Mouse (Mus musculus) kidney, embryonic 14.5 days (tissue): ENCODE results near the gene Sugp1. TPM values are rescaled to one million over a fixed set of nuclear protein-coding genes. Genes with fewer than 3 reads are reported as not detected.
A peak's percentile ranks its signal among the peaks of the same experiment; 100 is the strongest.

Experiments used
- ATAC-seq: fragments of 200-750 bp; cut with Nextera tagmentation; 2 replicates; pipeline ENCODE4 v1.8.0; 2017; ENCODE audit warnings: moderate number of reproducible peaks, mild to moderate bottlenecking, moderate TSS enrichment, moderate library complexity; ENCODE audit not compliant: low FRiP score, low TSS enrichment
- H3K27ac ChIP-seq: fragments of 300-500 bp; sonication (generic); 2 replicates; pipeline ENCODE4 v1.5.1; 2014; ENCODE audit warnings: low read depth, mild to moderate bottlenecking, low read length, moderate library complexity, mixed read lengths
- H3K27me3 ChIP-seq: fragments of 300-500 bp; sonication (generic); 2 replicates; pipeline ENCODE4 v1.6.1; 2014; ENCODE audit warnings: mild to moderate bottlenecking, low read length; ENCODE audit not compliant: control insufficient read depth, insufficient read depth
- H3K36me3 ChIP-seq: fragments of 300-500 bp; sonication (generic); 2 replicates; pipeline ENCODE4 v1.6.1; 2014; ENCODE audit warnings: low read length, mixed read lengths; ENCODE audit not compliant: control insufficient read depth, insufficient read depth
- H3K4me1 ChIP-seq: fragments of 300-500 bp; sonication (generic); 2 replicates; pipeline ENCODE4 v1.6.1; 2014; ENCODE audit warnings: low read length, mixed read lengths; ENCODE audit not compliant: control insufficient read depth, insufficient read depth
- H3K4me2 ChIP-seq: fragments of 300-500 bp; sonication (generic); replicated peaks from 2 replicates; pipeline ENCODE4 v1.6.1; 2014; ENCODE audit warnings: low read depth, mild to moderate bottlenecking, low read length
- H3K4me3 ChIP-seq: fragments of 300-500 bp; sonication (generic); 2 replicates; pipeline ENCODE4 v1.5.1; 2014; ENCODE audit warnings: mild to moderate bottlenecking, low read length
- H3K9ac ChIP-seq: fragments of 300-500 bp; sonication (generic); 2 replicates; pipeline ENCODE4 v1.6.1; 2014; ENCODE audit warnings: low read depth, mild to moderate bottlenecking, low read length, moderate library complexity
- H3K9me3 ChIP-seq: fragments of 300-500 bp; sonication (generic); 2 replicates; pipeline ENCODE4 v1.6.1; 2016; ENCODE audit warnings: low read length; ENCODE audit not compliant: control insufficient read depth
- WGBS: fragments of 180-500 bp; shearing (Covaris S2); extraction: QIAGEN DNeasy Blood & Tissue Kit; methylation state at CpG from one replicate; pipeline ENCODE4 v1.1.7; 2014; 5-methylcytosine and 5-hydroxymethylcytosine counted together
- microRNA-seq: library from miRNA; unstranded; fragments of <30 nt; microRNA quantifications from one replicate; pipeline ENCODE4, GENCODE M21; 2016
- polyA plus RNA-seq: library from polyadenylated mRNA; unstranded; fragments of >200 nt; fragmentation: Nextera tagmentation; extraction: Ambion mirVana; gene quantifications from 2 replicates; pipeline ENCODE4 v1.2.1, GENCODE M21; 2014

Sugp1 gene
- polyA plus RNA-seq, 1 experiment from 2014 or later = 38.1 TPM

GRCm38 (mm10) chr8:70114488-70114887 is 71.9 kb downstream of the Sugp1 start:
- ATAC-seq = no peak
- no peak overlapping the region for H3K4me2 ChIP-seq
- no peak overlapping the region for H3K27ac ChIP-seq
- no peaks in the 10 kb centered on the region for H3K36me3 ChIP-seq
- 21% methylated on average over 6 of the region's 6 CpGs for WGBS
- H3K27me3 ChIP-seq = peaks cover 82% of the 10 kb centered on the region
- H3K4me1 ChIP-seq = no peaks in the 10 kb centered on the region
- no peak overlapping the region for H3K9ac ChIP-seq
- H3K4me3 ChIP-seq = no peak overlapping the region
- H3K9me3 ChIP-seq = no peaks in the 10 kb centered on the region

GRCm38 (mm10) chr8:70114892-70115291 is 72.3 kb downstream of the Sugp1 start:
- H3K9me3 ChIP-seq = no peaks in the 10 kb centered on the region
- H3K4me1 ChIP-seq = no peaks in the 10 kb centered on the region
- no peak overlapping the region for H3K27ac ChIP-seq
- WGBS = 69% methylated on average over 13 of the region's 13 CpGs
- H3K4me2 ChIP-seq = no peak overlapping the region
- no peak overlapping the region for H3K9ac ChIP-seq
- no peaks in the 10 kb centered on the region for H3K36me3 ChIP-seq
- peaks cover 86% of the 10 kb centered on the region for H3K27me3 ChIP-seq
- no peak for ATAC-seq
- H3K4me3 ChIP-seq = no peak overlapping the region

DNA sequence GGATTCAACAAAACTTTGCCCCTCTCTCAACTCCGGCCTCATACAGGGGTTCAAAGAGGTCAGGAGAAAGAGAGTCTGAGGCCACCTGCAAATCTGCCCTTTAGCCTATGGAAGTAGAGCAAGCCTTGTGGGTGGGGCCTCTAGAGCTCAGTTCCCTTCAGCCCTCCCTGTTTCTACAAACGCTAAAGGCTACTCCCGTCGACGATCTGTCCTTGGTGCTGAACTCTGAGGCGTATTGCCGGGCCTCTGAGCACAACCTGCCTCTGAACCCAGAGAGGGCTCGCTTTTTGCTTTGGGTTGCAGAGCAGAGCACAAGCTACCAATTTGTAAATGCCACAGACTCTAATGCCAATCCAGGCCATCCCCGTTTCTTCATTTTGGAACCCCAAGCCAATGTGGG is 75.0 kb downstream of the Sugp1 start:
- H3K4me2 ChIP-seq = no peak overlapping the region
- no peak overlapping the region for H3K9ac ChIP-seq
- H3K4me1 ChIP-seq = no peaks in the 10 kb centered on the region
- WGBS = 9% methylated on average over 9 of the region's 9 CpGs
- H3K36me3 ChIP-seq = no peaks in the 10 kb centered on the region
- H3K9me3 ChIP-seq = no peaks in the 10 kb centered on the region
- no peak overlapping the region for H3K4me3 ChIP-seq
- no peak for ATAC-seq
- H3K27me3 ChIP-seq = peaks cover 65% of the 10 kb centered on the region
- H3K27ac ChIP-seq = no peak overlapping the region

- Histone ChIP-seq H3K27me3 (peaks cover 51% of the 10 kb centered on the region), H3K9ac (no peak overlapping the region), H3K4me1 (no peaks in the 10 kb centered on the region), H3K4me2 (no peak overlapping the region), H3K27ac (no peak overlapping the region), H3K36me3 (no peaks in the 10 kb centered on the region), H3K4me3 (no peak overlapping the region), H3K9me3 (no peaks in the 10 kb centered on the region)
- no peak for ATAC-seq
- 12% methylated on average over 17 of the region's 17 CpGs for WGBS
Observed at GRCm38 (mm10) chr8:70118726-70119700, 76.4 kb downstream of the Sugp1 start.

- Histone ChIP-seq H3K36me3 (no peaks in the 10 kb centered on the region), H3K9ac (0 out of 2 replicates have a peak within 1 kb of the TSS, but pooled peaks have one; percentile 4), H3K4me2 (peak within 1 kb of the TSS; percentile 30), H3K9me3 (no peaks in the 10 kb centered on the region), H3K27me3 (peaks cover 41% of the 10 kb centered on the region), H3K4me3 (peak within 1 kb of the TSS; percentile 13), H3K27ac (no peak within 1 kb of the TSS), H3K4me1 (no peaks in the 10 kb centered on the region)
- 2% methylated on average over 19 of the region's 19 CpGs for WGBS
- peak; percentile 88 for ATAC-seq
Observed at GRCm38 (mm10) chr8:70120667-70121066, 78.1 kb downstream of the Sugp1 start, which contains the start of gene Ncan. Gene Ncan (minus strand): TSS chr8:70120873.

Small RNAs within 50 kb of the gene (microRNA-seq; reads per million reads assigned to microRNA genes)
- gene Mir7066 = not detected

Other genes starting within 250 kb of the Sugp1 start
- gene Gmip, start 234.1 kb upstream of the Sugp1 start, polyA plus RNA-seq = 8.1 and 8.2 TPM in 2 replicates
- 1.6 and 1.7 TPM in 2 replicates for gene Lpar2, start 220.4 kb upstream of the Sugp1 start, polyA plus RNA-seq
- gene Pbx4, start 210.3 kb upstream of the Sugp1 start, polyA plus RNA-seq = 9.6 and 9.7 TPM in 2 replicates
- 0.58 and 0.77 TPM in 2 replicates for gene Cilp2, start 155.1 kb upstream of the Sugp1 start, polyA plus RNA-seq
- gene Tssk6, start 140.6 kb upstream of the Sugp1 start, polyA plus RNA-seq = 2.7 and 5.1 TPM in 2 replicates
- 192 and 272 TPM in 2 replicates for gene Ndufa13, start 140.3 kb upstream of the Sugp1 start, polyA plus RNA-seq
- gene Yjefn3, start 140.1 kb upstream of the Sugp1 start, polyA plus RNA-seq = 1.7 and 3.3 TPM in 2 replicates
- gene Gatad2a, start 46.4 kb upstream of the Sugp1 start, polyA plus RNA-seq = 42.1 and 59.0 TPM in 2 replicates
- gene Mau2, start 79 bp upstream of the Sugp1 start, polyA plus RNA-seq = 36.2 and 58.4 TPM in 2 replicates
- 0.55 and 0.89 TPM in 2 replicates for gene Tm6sf2, start 30.1 kb downstream of the Sugp1 start, polyA plus RNA-seq
- not detected in 2 replicates for gene Hapln4, start 40.6 kb downstream of the Sugp1 start, polyA plus RNA-seq
- gene Ncan, start 78.1 kb downstream of the Sugp1 start, polyA plus RNA-seq = 0.07 and 0.19 TPM in 2 replicates
- gene Nr2c2ap, start 88.5 kb downstream of the Sugp1 start, polyA plus RNA-seq = 25.5 and 40.7 TPM in 2 replicates
- 18.6 and 19.6 TPM in 2 replicates for gene Rfxank, start 96.3 kb downstream of the Sugp1 start, polyA plus RNA-seq
- gene Borcs8, start 96.7 kb downstream of the Sugp1 start, polyA plus RNA-seq = 49.6 and 64.5 TPM in 2 replicates
- 0.30 and 0.97 TPM in 2 replicates for gene Mef2b, start 96.9 kb downstream of the Sugp1 start, polyA plus RNA-seq
- gene Tmem161a, start 129.5 kb downstream of the Sugp1 start, polyA plus RNA-seq = 43.6 and 47.5 TPM in 2 replicates
- 2.1 and 3.0 TPM in 2 replicates for gene Slc25a42, start 169.5 kb downstream of the Sugp1 start, polyA plus RNA-seq
- gene Sugp2, start 191.4 kb downstream of the Sugp1 start, polyA plus RNA-seq = 23.7 and 33.0 TPM in 2 replicates
- gene Armc6, start 191.7 kb downstream of the Sugp1 start, polyA plus RNA-seq = 23.2 and 24.8 TPM in 2 replicates
- gene Homer3, start 240.0 kb downstream of the Sugp1 start, polyA plus RNA-seq = 54.5 and 70.2 TPM in 2 replicates